Mouse (Mus musculus) CH12.LX (cell line): ENCODE measurements around the gene Baiap2l2. TPM values are rescaled to one million over a fixed set of nuclear protein-coding genes. Genes with fewer than 3 reads are reported as not detected.

Source experiments
- DNase-seq: peaks from one replicate; pipeline ENCODE4 v3.0.0-alpha.2; 2013; ENCODE audit errors: extremely low read depth
- H3K27ac ChIP-seq: 2 replicates; pipeline ENCODE4 v1.5.1; 2012; ENCODE audit warnings: low read depth, mild to moderate bottlenecking, control low read depth, moderate library complexity; ENCODE audit not compliant: insufficient read depth
- H3K27me3 ChIP-seq: replicated peaks from 2 replicates; pipeline ENCODE3; 2012; ENCODE audit warnings: inconsistent platforms
- H3K36me3 ChIP-seq, 2 experiments: replicated peaks in 1 of 2; 2 replicates each; pipeline versions ENCODE3 to v1.6.1; 2012; ENCODE audit warnings: inconsistent platforms in 1 of 2, low read length in 1 of 2, mild to moderate bottlenecking in 1 of 2, mixed read lengths in 1 of 2, moderate library complexity in 1 of 2; ENCODE audit not compliant: control insufficient read depth in 1 of 2, insufficient read depth in 1 of 2
- H3K4me1 ChIP-seq, 2 experiments: 2 replicates each; pipeline ENCODE4 v1.6.1; 2012; ENCODE audit warnings: inconsistent platforms in 1 of 2, moderate library complexity in 1 of 2; ENCODE audit not compliant: insufficient read depth in 2 of 2, control insufficient read depth in 1 of 2
- H3K4me2 ChIP-seq: 2 replicates; pipeline ENCODE4 v1.6.1; 2012; ENCODE audit warnings: low read depth, mild to moderate bottlenecking, control low read depth; ENCODE audit not compliant: poor library complexity, insufficient read depth, severe bottlenecking
- H3K4me3 ChIP-seq, 3 experiments: fragments of 150-350 bp in 1 of 3; sonication (generic) in 1 of 3; replicated peaks in 1 of 3; 2 replicates each; pipeline versions ENCODE3 to v1.5.1; 2011 to 2012; ENCODE audit warnings: low read depth in 2 of 3, low read length in 2 of 3, mild to moderate bottlenecking in 2 of 3, moderate library complexity in 2 of 3, control low read depth in 1 of 3, improper control_type of control experiment in 1 of 3, inconsistent platforms in 1 of 3, mixed read lengths in 1 of 3; ENCODE audit not compliant: poor library complexity in 1 of 3
- H3K79me2 ChIP-seq: replicated peaks from 2 replicates; pipeline ENCODE4 v1.6.1; 2012; ENCODE audit warnings: mild to moderate bottlenecking, moderate library complexity; ENCODE audit not compliant: control insufficient read depth, poor library complexity, insufficient read depth, severe bottlenecking; ENCODE audit errors: extremely low read depth
- H3K9ac ChIP-seq: 2 replicates; pipeline ENCODE4 v1.6.1; 2012; ENCODE audit warnings: low read depth, mild to moderate bottlenecking, control low read depth, moderate library complexity; ENCODE audit not compliant: insufficient read depth
- H3K9me3 ChIP-seq: replicated peaks from 2 replicates; pipeline ENCODE3; 2012; ENCODE audit warnings: low read length, inconsistent platforms, mixed read lengths
- CTCF ChIP-seq, 2 experiments: IDR thresholded peaks in 1 of 2; conservative IDR thresholded peaks in 1 of 2; 2 replicates each; pipeline ENCODE4 v1.5.1; 2011 to 2012; ENCODE audit warnings: low read depth in 2 of 2, low read length in 2 of 2, improper control_type of control experiment in 1 of 2, inconsistent platforms in 1 of 2, mild to moderate bottlenecking in 1 of 2, moderate library complexity in 1 of 2
- E2F4 ChIP-seq: IDR thresholded peaks from 2 replicates; pipeline ENCODE4 v1.6.1; 2011; ENCODE audit warnings: low read depth, low read length, improper control_type of control experiment; ENCODE audit not compliant: insufficient replicate concordance
- ETS1 ChIP-seq: conservative IDR thresholded peaks from 2 replicates; pipeline ENCODE4 v1.6.1; 2012; ENCODE audit warnings: low read depth, mild to moderate bottlenecking, inconsistent platforms, low read length, improper control_type of control experiment, moderate library complexity
- GABPA ChIP-seq: IDR thresholded peaks from 2 replicates; pipeline ENCODE4 v1.6.1; 2012; ENCODE audit warnings: low read depth, low read length, improper control_type of control experiment, inconsistent platforms; ENCODE audit not compliant: insufficient replicate concordance
- MAFK ChIP-seq: IDR thresholded peaks from 2 replicates; pipeline ENCODE4 v1.6.1; 2011; ENCODE audit warnings: low read length, improper control_type of control experiment; ENCODE audit not compliant: insufficient replicate concordance
- MAX ChIP-seq: IDR thresholded peaks from 2 replicates; pipeline ENCODE4 v1.6.1; 2011; ENCODE audit warnings: low read length, improper control_type of control experiment
- MAZ ChIP-seq: IDR thresholded peaks from 2 replicates; pipeline ENCODE4 v1.6.1; 2012; ENCODE audit warnings: low read depth, mild to moderate bottlenecking, inconsistent platforms, low read length, improper control_type of control experiment, moderate library complexity
- MEF2A ChIP-seq: IDR thresholded peaks from 2 replicates; pipeline ENCODE4 v1.6.1; 2014; ENCODE audit warnings: low read depth, mild to moderate bottlenecking, inconsistent platforms, low read length, improper control_type of control experiment, borderline replicate concordance
- MXI1 ChIP-seq: IDR thresholded peaks from 2 replicates; pipeline ENCODE4 v1.6.1; 2011; ENCODE audit warnings: mild to moderate bottlenecking, low read depth, low read length, improper control_type of control experiment
- MYC ChIP-seq: IDR thresholded peaks from 2 replicates; pipeline ENCODE4 v1.6.1; 2011; ENCODE audit warnings: low read depth, mild to moderate bottlenecking, improper control_type of control experiment, low read length
- NELFE ChIP-seq: IDR thresholded peaks from 2 replicates; pipeline ENCODE4 v1.6.1; 2011; ENCODE audit warnings: low read depth, low read length, improper control_type of control experiment
- NRF1 ChIP-seq: IDR thresholded peaks from 2 replicates; pipeline ENCODE4 v1.6.1; 2014; ENCODE audit warnings: low read depth, mild to moderate bottlenecking, inconsistent platforms, low read length, improper control_type of control experiment, moderate library complexity
- PAX5 ChIP-seq: IDR thresholded peaks from 2 replicates; pipeline ENCODE4 v1.6.1; 2012; ENCODE audit warnings: low read length, inconsistent platforms, mixed read lengths
- POLR2A ChIP-seq: IDR thresholded peaks from 2 replicates; pipeline ENCODE4 v1.6.1; 2011; ENCODE audit warnings: low read depth, mild to moderate bottlenecking, improper control_type of control experiment, low read length
- POLR2AphosphoS2 ChIP-seq: IDR thresholded peaks from 2 replicates; pipeline ENCODE4 v1.6.1; 2011; ENCODE audit warnings: low read depth, low read length, improper control_type of control experiment
- RAD21 ChIP-seq: IDR thresholded peaks from 2 replicates; pipeline ENCODE4 v1.6.1; 2011; ENCODE audit warnings: low read depth, mild to moderate bottlenecking, low read length, improper control_type of control experiment, moderate library complexity
- RCOR1 ChIP-seq: conservative IDR thresholded peaks from 2 replicates; pipeline ENCODE4 v1.6.1; 2012; ENCODE audit warnings: low read depth, mild to moderate bottlenecking, inconsistent platforms, low read length, improper control_type of control experiment
- SIN3A ChIP-seq: IDR thresholded peaks from 2 replicates; pipeline ENCODE4 v1.6.1; 2012; ENCODE audit warnings: low read length, improper control_type of control experiment, inconsistent platforms
- SMC3 ChIP-seq: IDR thresholded peaks from 2 replicates; pipeline ENCODE4 v1.6.1; 2011; ENCODE audit warnings: low read depth, low read length, improper control_type of control experiment
- TBP ChIP-seq: conservative IDR thresholded peaks from 2 replicates; pipeline ENCODE4 v1.6.1; 2011; ENCODE audit warnings: low read depth, low read length, improper control_type of control experiment
- TCF12 ChIP-seq: IDR thresholded peaks from 2 replicates; pipeline ENCODE4 v1.6.1; 2014; ENCODE audit warnings: low read depth, mild to moderate bottlenecking, inconsistent platforms, low read length, improper control_type of control experiment
- USF1 ChIP-seq: IDR thresholded peaks from 2 replicates; pipeline ENCODE4 v1.6.1; 2014; ENCODE audit warnings: low read depth, mild to moderate bottlenecking, inconsistent platforms, low read length, improper control_type of control experiment
- ZC3H11A ChIP-seq: IDR thresholded peaks from 2 replicates; pipeline ENCODE4 v1.6.1; 2012; ENCODE audit warnings: low read depth, mild to moderate bottlenecking, inconsistent platforms, low read length, improper control_type of control experiment
- ZMIZ1 ChIP-seq: IDR thresholded peaks from 2 replicates; pipeline ENCODE4 v1.6.1; 2012; ENCODE audit warnings: low read depth, mild to moderate bottlenecking, inconsistent platforms, low read length, improper control_type of control experiment
- ZNF384 ChIP-seq: IDR thresholded peaks from 2 replicates; pipeline ENCODE4 v1.6.1; 2012; ENCODE audit warnings: low read depth, low read length, improper control_type of control experiment, inconsistent platforms
- dilution Hi-C: fragments of 300-500 bp; cut with MboI; formaldehyde crosslinking; loops from 2 replicates; pipeline ENCODE4 v1.14.3; 2020; ENCODE audit warnings: low sequenced_read_pairs; ENCODE audit not compliant: extremely low pct_unique_long_range_greater_than_20kb, extremely low pct_ligation_motif_present
- in situ Hi-C: fragments of 300-500 bp; cut with MboI; formaldehyde crosslinking; loops from 3 replicates; pipeline ENCODE4 v1.14.3; 2019; ENCODE audit warnings: low sequenced_read_pairs, low pct_ligation_motif_present, low pct_unique_long_range_greater_than_20kb, mixed read lengths
- polyA plus RNA-seq: library from polyadenylated mRNA; unstranded; fragments of >175 nt; gene quantifications from 2 replicates; pipeline ENCODE4 v1.2.1, GENCODE M21; 2012; ENCODE audit warnings: low read depth; ENCODE audit not compliant: insufficient read length
- total RNA-seq, 2 experiments: library from RNA; depleted of rRNA; stranded (reverse); fragments of 300-350 nt in 1 of 2; fragments of >200 nt in 1 of 2; gene quantifications; 2 replicates each; pipeline ENCODE4 v1.2.3; 2012 to 2014

Baiap2l2 gene
- total and polyA plus RNA-seq, 3 experiments, result 0.84 to 1.5 TPM; not detected in 1

DNA sequence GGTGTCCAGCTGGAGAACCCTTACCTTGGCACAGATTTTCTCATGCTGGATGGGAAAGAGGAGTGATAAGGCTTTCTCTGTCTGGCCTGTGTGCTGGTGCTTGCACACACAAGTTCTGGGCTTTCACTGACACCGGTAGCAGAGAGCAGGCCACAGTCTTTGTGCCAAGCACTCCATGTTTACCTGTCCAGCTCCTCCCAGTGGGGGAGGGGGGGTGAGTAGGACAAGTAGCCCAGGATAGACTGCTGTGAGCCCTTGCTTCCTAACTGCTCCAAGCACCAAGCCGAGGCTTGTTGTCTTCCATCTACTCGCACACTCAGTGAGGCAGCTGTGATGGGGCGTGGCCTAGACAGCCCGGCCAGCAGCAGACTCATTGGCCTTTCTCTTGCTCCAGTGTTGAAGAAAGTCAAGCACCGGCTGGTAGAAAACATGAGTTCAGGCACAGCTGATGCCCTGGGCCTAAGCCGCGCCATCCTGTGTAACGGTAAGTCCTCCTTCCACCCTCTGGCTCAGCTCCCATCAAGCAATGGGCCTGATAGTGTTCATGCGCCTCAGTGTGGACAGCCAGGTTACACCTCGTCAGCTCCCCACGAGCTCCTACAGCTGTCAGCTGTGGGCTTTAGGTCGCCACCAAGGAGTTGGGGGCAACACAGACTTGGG lies 42.6 kb downstream of the Baiap2l2 start:
- Histone ChIP-seq H3K27me3 (no peaks in the 10 kb centered on the region), H3K79me2 (no peaks in the 10 kb centered on the region), H3K4me1 (peaks cover 2 to 22% of the 10 kb centered on the region in 2 experiments; a peak in 2 of 4 replicates), H3K4me3 (no peak overlapping the region), H3K9me3 (peaks cover 7% of the 10 kb centered on the region), H3K27ac (no peak overlapping the region), H3K36me3 (peaks cover 66 to 89% of the 10 kb centered on the region in 2 experiments), H3K4me2 (no peak overlapping the region), H3K9ac (no peak overlapping the region)
- in situ Hi-C loops (loop anchor here (25.0 kb wide), 1 partner anchor 245 kb away; no protein-coding TSS in a partner anchor), dilution Hi-C loops (no loop called here)
- TF ChIP-seq ZC3H11A (no peak), CTCF (conservative IDR thresholded peaks at IDR 0.05 in 1 of 2, IDR thresholded peaks at IDR 0.05 in 1 of 2; ENCODE audit: low read depth in 2 of 2, low read length in 2 of 2) (no peak), POLR2AphosphoS2 (no peak), GABPA (no peak), MAZ (no peak), MXI1 (no peak), TCF12 (no peak), NRF1 (no peak)
- no peak for DNase-seq

DNA sequence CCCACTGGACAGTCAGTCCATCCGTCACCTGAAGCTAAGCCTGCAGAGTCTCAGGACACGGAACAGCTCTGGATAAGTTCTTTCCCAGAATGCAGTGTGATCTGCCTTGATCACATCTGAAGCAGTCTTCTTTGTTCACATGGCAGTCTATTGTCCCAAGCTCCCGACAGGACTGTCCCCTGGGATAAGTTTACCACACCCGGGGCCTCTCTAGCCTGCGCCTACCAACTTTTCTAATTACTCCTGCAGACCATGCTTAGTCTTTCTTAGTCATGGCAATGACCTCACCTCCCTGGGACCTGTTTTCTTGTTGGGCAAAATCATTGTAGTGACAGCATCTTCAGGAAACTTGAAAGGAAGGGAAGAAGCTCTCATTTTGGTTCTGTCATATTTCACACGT lies 47.3 kb downstream of the Baiap2l2 start:
- peaks cover 66 to 91% of the 10 kb centered on the region in 2 experiments for H3K36me3 ChIP-seq
- H3K9me3 ChIP-seq, result peaks cover 7% of the 10 kb centered on the region
- TF ChIP-seq ZMIZ1, result no peak
- TF ChIP-seq MEF2A, result no peak
- no peak for TF ChIP-seq SMC3
- TF ChIP-seq TBP, result no peak
- no peak for TF ChIP-seq ZC3H11A
- TF ChIP-seq MAFK, result no peak
- TF ChIP-seq MYC, result no peak
- no peak for TF ChIP-seq SIN3A
- no peak for TF ChIP-seq NELFE
- TF ChIP-seq TCF12, result no peak
- TF ChIP-seq POLR2A, result no peak
- TF ChIP-seq NRF1, result no peak
- no peak for TF ChIP-seq ZNF384
- no peak for TF ChIP-seq E2F4
- no peak for TF ChIP-seq RAD21
- no peak for TF ChIP-seq USF1
- TF ChIP-seq PAX5, result no peak
- TF ChIP-seq MAX, result no peak
- no peak for TF ChIP-seq RCOR1
- TF ChIP-seq ETS1, result no peak
- TF ChIP-seq, all 38 proteins: peak for 0
- Histone ChIP-seq H3K79me2 (no peaks in the 10 kb centered on the region), H3K4me1 (peaks cover 2 to 4% of the 10 kb centered on the region in 2 experiments; a peak in 2 of 4 replicates), H3K4me2 (no peak overlapping the region), H3K27ac (no peak overlapping the region), H3K4me3 (no peak overlapping the region), H3K27me3 (no peaks in the 10 kb centered on the region), H3K9ac (no peak overlapping the region)
- dilution Hi-C loops (no loop called here), in situ Hi-C loops (loop anchor here (25.0 kb wide), 1 partner anchor 249 kb away; no protein-coding TSS in a partner anchor)
- no peak for DNase-seq
